Mouse (Mus musculus) heart, embryonic 14.5 days (tissue): ENCODE results near the gene Fgfr2. TPM values are rescaled to one million over a fixed set of nuclear protein-coding genes. Genes with fewer than 3 reads are reported as not detected.

ENCODE experiments used
- ATAC-seq: fragments of 200-750 bp; cut with Nextera tagmentation; 2 replicates; pipeline ENCODE4 v1.8.0; 2017; ENCODE audit warnings: low read depth, moderate TSS enrichment; ENCODE audit not compliant: insufficient number of reproducible peaks, insufficient read depth, low FRiP score
- H3K27ac ChIP-seq, 2 experiments: fragments of 200-500 bp in 1 of 2; fragments of 300-500 bp in 1 of 2; sonication (generic) in 1 of 2; replicated peaks in 1 of 2; 2 replicates each; pipeline ENCODE4 v1.5.1; 2012 to 2014; ENCODE audit warnings: low read depth in 2 of 2, low read length in 2 of 2, control low read depth in 1 of 2, mild to moderate bottlenecking in 1 of 2, mixed read lengths in 1 of 2; ENCODE audit not compliant: control insufficient read depth in 1 of 2, insufficient read depth in 1 of 2
- H3K27me3 ChIP-seq: fragments of 300-500 bp; sonication (generic); 2 replicates; pipeline ENCODE4 v1.6.1; 2014; ENCODE audit warnings: mild to moderate bottlenecking, low read length, control low read depth; ENCODE audit not compliant: control insufficient read depth, insufficient read depth
- H3K36me3 ChIP-seq: fragments of 300-500 bp; sonication (generic); 2 replicates; pipeline ENCODE4 v1.6.1; 2014; ENCODE audit warnings: mild to moderate bottlenecking, control low read depth, low read length, mixed read lengths; ENCODE audit not compliant: control insufficient read depth, insufficient read depth
- H3K4me1 ChIP-seq, 2 experiments: fragments of 200-500 bp in 1 of 2; fragments of 300-500 bp in 1 of 2; sonication (generic) in 1 of 2; 2 replicates each; pipeline ENCODE4 v1.6.1; 2012 to 2014; ENCODE audit warnings: low read length in 2 of 2, control low read depth in 1 of 2, mixed read lengths in 1 of 2; ENCODE audit not compliant: control insufficient read depth in 2 of 2, insufficient read depth in 2 of 2
- H3K4me2 ChIP-seq: fragments of 300-500 bp; sonication (generic); 2 replicates; pipeline ENCODE4 v1.6.1; 2014; ENCODE audit warnings: mild to moderate bottlenecking, low read length
- H3K4me3 ChIP-seq, 2 experiments: fragments of 200-500 bp in 1 of 2; fragments of 300-500 bp in 1 of 2; sonication (generic) in 1 of 2; 2 replicates each; pipeline ENCODE4 v1.5.1; 2012 to 2014; ENCODE audit warnings: low read length in 2 of 2, mild to moderate bottlenecking in 2 of 2, control low read depth in 1 of 2, low read depth in 1 of 2, moderate library complexity in 1 of 2; ENCODE audit not compliant: control insufficient read depth in 1 of 2, insufficient read depth in 1 of 2
- H3K9ac ChIP-seq: fragments of 300-500 bp; sonication (generic); 2 replicates; pipeline ENCODE4 v1.6.1; 2014; ENCODE audit warnings: mild to moderate bottlenecking, low read length
- H3K9me3 ChIP-seq: fragments of 300-500 bp; sonication (generic); 2 replicates; pipeline ENCODE4 v1.6.1; 2016; ENCODE audit warnings: low read length, control low read depth; ENCODE audit not compliant: control insufficient read depth
- WGBS: fragments of 180-500 bp; shearing (Covaris S2); extraction: QIAGEN DNeasy Blood & Tissue Kit; methylation state at CpG from one replicate; pipeline ENCODE4 v1.1.7; 2014; 5-methylcytosine and 5-hydroxymethylcytosine counted together
- polyA plus RNA-seq: library from polyadenylated mRNA; unstranded; fragments of >200 nt; fragmentation: Nextera tagmentation; extraction: Ambion mirVana; gene quantifications from 2 replicates; pipeline ENCODE4 v1.2.1, GENCODE M21; 2014

Gene Fgfr2
- polyA plus RNA-seq, 1 experiment from 2014 or later = 22.4 TPM

DNA sequence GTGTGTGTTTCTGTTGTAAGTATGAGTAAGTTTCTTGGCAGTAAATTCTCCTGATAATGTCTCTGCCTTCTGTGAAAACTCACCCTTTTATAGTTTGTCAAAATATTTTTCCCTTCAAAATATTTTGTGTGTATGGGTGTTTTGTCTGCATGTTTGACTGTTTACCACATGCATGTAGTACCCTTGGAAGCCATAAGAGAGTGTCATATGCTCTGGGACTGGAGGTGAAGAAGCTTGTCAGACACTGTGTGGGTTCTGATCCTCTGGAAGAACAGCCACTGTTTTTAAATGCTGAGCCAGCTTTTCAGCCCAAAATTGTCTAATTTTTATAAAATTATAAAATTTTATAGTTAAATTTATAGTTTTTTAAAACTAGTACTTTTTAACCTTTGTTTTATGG, 188.4 kb downstream of the Fgfr2 start:
- Histone ChIP-seq H3K27me3 (no peaks in the 10 kb centered on the region), H3K9me3 (no peaks in the 10 kb centered on the region), H3K4me1 (peaks cover 0 to 14% of the 10 kb centered on the region in 2 experiments; a peak in 2 of 4 replicates), H3K4me3 (no peak overlapping the region), H3K4me2 (no peak overlapping the region), H3K9ac (no peak overlapping the region), H3K27ac (no peak overlapping the region), H3K36me3 (no peaks in the 10 kb centered on the region)
- no peak for ATAC-seq

DNA sequence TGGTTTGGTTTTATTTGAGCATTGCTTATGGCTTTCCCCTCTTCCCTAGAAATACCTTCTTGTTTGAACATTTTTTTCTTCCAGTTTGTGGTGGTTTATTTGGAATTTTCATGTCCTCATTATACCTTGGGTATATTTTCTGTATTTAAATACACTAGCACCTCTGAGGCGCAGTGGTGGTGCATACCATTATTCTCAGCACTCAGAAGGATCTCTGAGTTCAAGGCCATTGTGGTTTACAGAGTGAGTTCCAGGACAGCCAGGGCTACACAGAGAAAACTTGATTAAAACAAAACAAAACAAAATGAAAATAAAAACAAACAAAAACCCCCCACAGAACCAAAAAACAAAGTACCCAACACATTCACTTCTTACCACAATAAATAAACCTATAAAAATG, 189.8 kb downstream of the Fgfr2 start:
- Histone ChIP-seq H3K36me3 (no peaks in the 10 kb centered on the region), H3K9me3 (no peaks in the 10 kb centered on the region), H3K9ac (no peak overlapping the region), H3K4me2 (no peak overlapping the region), H3K27ac (no peak overlapping the region), H3K27me3 (no peaks in the 10 kb centered on the region), H3K4me1 (peaks cover 0 to 14% of the 10 kb centered on the region in 2 experiments; a peak in 2 of 4 replicates), H3K4me3 (no peak overlapping the region)
- 85% methylated on average over 1 of the region's 1 CpGs for WGBS
- ATAC-seq = no peak

DNA sequence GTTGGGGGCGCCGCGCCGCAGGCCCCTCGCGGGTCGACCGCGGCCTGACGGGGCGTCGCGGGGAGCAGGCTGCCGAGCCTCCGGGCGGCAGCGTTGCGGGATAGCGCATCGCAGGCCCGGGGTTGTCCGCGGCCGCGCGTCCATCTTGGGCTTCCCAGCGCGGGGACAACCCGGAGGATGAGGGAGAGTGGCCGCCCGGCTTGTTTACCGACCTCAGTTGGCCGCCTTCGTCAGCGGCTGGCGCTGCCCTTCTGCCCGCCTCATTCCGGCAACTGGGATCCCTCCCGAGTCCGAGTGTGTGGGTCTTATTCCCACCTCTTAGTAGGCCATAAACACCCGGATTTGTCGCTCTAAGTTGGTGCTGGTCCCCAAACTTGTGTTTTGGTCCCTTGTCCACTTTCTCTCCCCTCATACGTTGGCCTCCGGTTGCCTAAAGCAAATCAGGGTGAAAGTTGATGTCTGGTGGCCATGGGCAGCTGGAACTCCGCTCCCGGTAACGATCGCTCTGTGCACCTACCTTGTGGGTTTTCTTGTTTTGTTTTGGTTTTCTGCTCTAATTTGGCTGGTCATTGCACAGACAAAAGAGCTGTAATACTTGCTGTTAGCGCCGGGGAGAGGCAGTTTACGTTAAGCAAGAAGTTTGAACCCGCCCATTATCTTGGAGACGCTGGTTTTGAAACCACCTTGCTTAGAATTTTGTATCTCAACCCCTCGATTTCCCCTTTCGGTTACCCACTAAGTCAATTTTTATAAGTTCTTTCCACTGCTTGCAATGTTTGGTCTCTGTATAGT, 191.4 kb downstream of the Fgfr2 start:
- peak; percentile 36 for ATAC-seq
- under 1% methylated on average over 54 of the region's 55 CpGs for WGBS

DNA sequence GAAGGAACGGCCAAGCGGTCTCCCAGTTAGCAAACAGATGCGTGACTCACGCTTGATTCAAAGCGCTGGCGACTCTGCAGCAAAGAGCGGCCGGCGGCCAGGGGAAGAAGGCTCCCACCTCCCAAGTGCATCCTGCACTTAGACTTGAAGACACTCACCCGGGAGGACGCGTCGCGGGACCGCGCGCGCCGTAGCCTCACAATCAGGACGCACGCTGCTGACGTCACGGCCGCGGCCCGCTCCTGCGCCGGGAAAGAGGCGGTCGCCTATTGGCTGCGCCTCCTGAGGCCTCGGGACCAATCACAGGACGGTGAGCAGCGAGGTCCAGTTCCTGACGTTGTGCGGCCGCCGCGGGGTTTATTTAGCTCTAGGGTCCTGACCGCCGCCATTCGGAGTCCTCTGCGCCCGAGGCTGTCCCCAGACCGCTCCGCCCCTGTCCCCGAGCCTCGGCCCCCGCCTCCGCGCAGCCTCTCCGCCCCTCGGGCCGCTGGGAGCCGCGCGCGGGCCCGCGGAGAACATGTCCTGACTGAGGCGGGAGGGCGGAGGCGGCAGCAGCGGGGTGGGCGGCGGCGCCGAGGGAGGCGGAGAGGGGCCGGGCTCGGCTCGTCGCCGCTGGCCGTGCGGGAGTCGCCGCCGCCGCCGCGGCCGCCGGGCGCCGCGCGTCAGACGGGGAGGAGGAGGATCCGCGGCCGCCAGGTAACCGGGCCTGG, 192.1 kb downstream of the Fgfr2 start, which contains the start of gene Zranb1:
Gene Zranb1 (plus strand): TSS at position 293 of the 710 bp plus-strand sequence.
- Histone ChIP-seq H3K9me3 (no peaks in the 10 kb centered on the region), H3K36me3 (no peaks in the 10 kb centered on the region), H3K4me2 (peak within 1 kb of the TSS; percentile 86), H3K27ac (peak within 1 kb of the TSS; percentile 96 to 98), H3K27me3 (no peaks in the 10 kb centered on the region), H3K9ac (peak within 1 kb of the TSS; percentile 97), H3K4me1 (peaks cover 0 to 14% of the 10 kb centered on the region in 2 experiments; a peak in 2 of 4 replicates), H3K4me3 (peak within 1 kb of the TSS; percentile 71 to 88)
- peak; percentile 99 for ATAC-seq
- WGBS = under 1% methylated on average over 71 of the region's 93 CpGs

More for the DNA sequence above, 191.4 kb downstream of the Fgfr2 start:
- Histone ChIP-seq H3K9me3 (no peaks in the 10 kb centered on the region), H3K36me3 (no peaks in the 10 kb centered on the region), H3K27ac (peak overlapping the region; percentile 78 to 98), H3K4me1 (peaks cover 0 to 14% of the 10 kb centered on the region in 2 experiments; a peak in 2 of 4 replicates), H3K27me3 (no peaks in the 10 kb centered on the region), H3K9ac (peak overlapping the region; percentile 97), H3K4me2 (peak overlapping the region; percentile 86), H3K4me3 (peak overlapping the region; percentile 71 to 88)

DNA sequence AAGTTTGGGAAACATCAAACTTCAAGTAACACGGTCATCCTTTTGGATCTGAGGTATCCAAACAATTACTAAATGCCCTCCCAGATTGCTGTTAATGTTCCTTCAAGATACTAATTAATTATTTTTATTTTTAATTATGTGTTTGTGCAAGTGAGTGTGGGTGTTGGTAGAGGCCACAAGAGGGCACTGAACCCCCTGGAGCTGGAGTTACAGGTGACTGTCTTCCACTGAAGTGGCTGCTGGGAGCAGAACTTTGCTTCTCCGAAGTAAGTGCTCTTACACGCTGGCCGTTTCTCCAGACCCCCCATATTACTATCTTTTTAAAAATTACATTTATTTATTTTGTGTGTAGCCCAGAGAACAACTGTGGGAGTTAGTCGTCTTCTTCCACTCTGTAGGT, 193.1 kb downstream of the Fgfr2 start:
- Histone ChIP-seq H3K4me2 (peak overlapping the region; percentile 86), H3K4me1 (peaks cover 0 to 14% of the 10 kb centered on the region in 2 experiments; a peak in 2 of 4 replicates), H3K9me3 (no peaks in the 10 kb centered on the region), H3K4me3 (peak overlapping the region in 1 of 2 experiments; percentile 88; a peak in 2 of 4 replicates), H3K27ac (peak overlapping the region in 1 of 2 experiments; percentile 96; a peak in 2 of 4 replicates), H3K27me3 (no peaks in the 10 kb centered on the region), H3K9ac (peak overlapping the region; percentile 97), H3K36me3 (no peaks in the 10 kb centered on the region)
- WGBS = 80% methylated on average over 5 of the region's 5 CpGs
- no peak for ATAC-seq

DNA sequence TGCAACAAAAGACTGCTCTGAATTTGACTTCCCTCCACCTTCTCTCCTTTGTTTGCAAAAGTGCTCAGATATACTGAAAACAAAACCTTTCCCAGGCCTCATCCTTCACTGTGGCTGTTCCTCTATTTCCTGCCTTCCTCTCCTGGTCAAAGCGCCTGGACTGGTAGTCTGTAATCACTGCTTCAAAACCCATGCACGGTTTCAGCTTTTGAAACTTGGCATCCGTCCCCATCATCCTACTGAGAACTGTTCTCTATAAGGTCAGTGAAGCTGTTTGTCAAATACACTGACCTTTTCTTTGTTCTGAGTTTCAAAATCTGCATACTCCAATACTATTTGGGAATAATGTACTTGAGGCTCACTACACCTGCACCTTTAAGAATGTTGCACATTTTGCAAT, 195.9 kb downstream of the Fgfr2 start:
- no peaks in the 10 kb centered on the region for H3K27me3 ChIP-seq
- no peak overlapping the region for H3K4me2 ChIP-seq
- no peak overlapping the region for H3K4me3 ChIP-seq
- no peaks in the 10 kb centered on the region for H3K9me3 ChIP-seq
- peaks cover 0 to 6% of the 10 kb centered on the region in 2 experiments; a peak in 2 of 4 replicates for H3K4me1 ChIP-seq
- H3K36me3 ChIP-seq = no peaks in the 10 kb centered on the region
- 49% methylated on average over 3 of the region's 3 CpGs for WGBS
- ATAC-seq = no peak
- H3K27ac ChIP-seq = no peak overlapping the region
- no peak overlapping the region for H3K9ac ChIP-seq

DNA sequence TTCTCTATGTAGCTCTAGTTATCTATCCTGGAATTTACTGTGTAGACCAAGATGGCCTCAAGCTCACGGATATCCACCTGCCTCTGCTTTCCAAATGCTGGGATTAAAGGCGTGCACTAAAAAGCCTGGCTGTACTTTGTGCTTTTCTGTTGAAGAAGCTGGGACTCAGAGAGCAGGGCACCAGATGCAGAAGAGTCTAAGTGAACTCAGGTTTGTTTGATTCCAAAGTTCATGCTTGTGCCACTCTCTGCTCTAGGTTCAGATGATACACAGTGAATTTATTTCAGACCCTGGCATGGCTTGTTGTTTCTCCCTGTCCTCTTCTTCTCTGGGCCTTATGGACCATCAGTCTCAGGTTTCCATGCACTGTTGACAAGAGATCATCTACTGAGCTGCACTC, 197.9 kb downstream of the Fgfr2 start:
- H3K36me3 ChIP-seq = no peaks in the 10 kb centered on the region
- H3K4me2 ChIP-seq = no peak overlapping the region
- H3K4me3 ChIP-seq = no peak overlapping the region
- H3K9me3 ChIP-seq = no peaks in the 10 kb centered on the region
- H3K4me1 ChIP-seq = peaks cover 0 to 2% of the 10 kb centered on the region in 2 experiments; a peak in 1 of 4 replicates
- no peaks in the 10 kb centered on the region for H3K27me3 ChIP-seq
- no peak for ATAC-seq
- H3K27ac ChIP-seq = no peak overlapping the region
- 77% methylated on average over 2 of the region's 2 CpGs for WGBS
- no peak overlapping the region for H3K9ac ChIP-seq
